Mouse (Mus musculus) 416B (cell line): ENCODE measurements around the gene Espn.
A peak's percentile ranks its signal among the peaks of the same experiment; 100 is the strongest.

Source experiments
- DNase-seq: peaks from one replicate; pipeline ENCODE4 v3.0.0; 2011; ENCODE audit warnings: low read depth

Espn gene

GRCm38 (mm10) chr4:152125161-152126025, 26.8 kb downstream of the Espn start:
- no peak for DNase-seq

- no peak for DNase-seq
Measured at GRCm38 (mm10) chr4:152124361-152124961, 27.7 kb downstream of the Espn start.

GRCm38 (mm10) chr4:152121183-152121505, 31.0 kb downstream of the Espn start:
- DNase-seq: no peak

GRCm38 (mm10) chr4:152120311-152121182, 31.6 kb downstream of the Espn start:
- DNase-seq: no peak

GRCm38 (mm10) chr4:152119396-152120292, 32.5 kb downstream of the Espn start:
- no peak for DNase-seq

GRCm38 (mm10) chr4:152117538-152117937, 34.6 kb downstream of the Espn start:
- no peak for DNase-seq

- no peak for DNase-seq
Measured at GRCm38 (mm10) chr4:152115921-152116612, 36.1 kb downstream of the Espn start, which contains the start of gene Tnfrsf25. Tnfrsf25 (plus strand) TSS chr4:152115934.

GRCm38 (mm10) chr4:152114080-152114479, 38.1 kb downstream of the Espn start:
- DNase-seq: no peak

GRCm38 (mm10) chr4:152112329-152112728, 39.8 kb downstream of the Espn start:
- DNase-seq: no peak

GRCm38 (mm10) chr4:152110689-152111088, 41.5 kb downstream of the Espn start:
- DNase-seq: no peak

GRCm38 (mm10) chr4:152109509-152109908, 42.7 kb downstream of the Espn start:
- no peak for DNase-seq

GRCm38 (mm10) chr4:152108673-152109072, 43.5 kb downstream of the Espn start:
- DNase-seq: no peak

- DNase-seq: no peak
Measured at GRCm38 (mm10) chr4:152107971-152108509, 44.1 kb downstream of the Espn start.

GRCm38 (mm10) chr4:152107493-152107892, 44.7 kb downstream of the Espn start:
- no peak for DNase-seq

GRCm38 (mm10) chr4:152106746-152107145, 45.4 kb downstream of the Espn start:
- no peak for DNase-seq

- DNase-seq: peak; percentile 62
Measured at GRCm38 (mm10) chr4:152103025-152103424, 49.1 kb downstream of the Espn start.

- DNase-seq: no peak
Measured at GRCm38 (mm10) chr4:152101921-152102320, 50.2 kb downstream of the Espn start.

GRCm38 (mm10) chr4:152101081-152101653, 51.0 kb downstream of the Espn start:
- peak; percentile 18 for DNase-seq

- DNase-seq: no peak
Measured at GRCm38 (mm10) chr4:152100541-152100940, 51.6 kb downstream of the Espn start.
